Mouse (Mus musculus) duodenum, adult 2 months (tissue): ENCODE results near the gene Vamp2. TPM values are rescaled to one million over a fixed set of nuclear protein-coding genes. Genes with fewer than 3 reads are reported as not detected.

Source experiments
- polyA plus RNA-seq: library from polyadenylated mRNA; depleted of rRNA; stranded (reverse); fragments of >200 nt; gene quantifications from 2 replicates; pipeline ENCODE4 v1.2.3, GENCODE M21; 2012; ENCODE audit warnings: low replicate concordance; rRNA removed

Vamp2 gene
- polyA plus RNA-seq = 84.0 and 93.4 TPM in 2 replicates

GRCm38 (mm10) chr11:69088103-69088855, at the start of gene Vamp2:
TSS of gene Vamp2 (plus strand) at chr11:69088490.

GRCm38 (mm10) chr11:69045531-69046394, 42.5 kb upstream of the Vamp2 start, which contains the start of gene Aurkb:
TSS of gene Aurkb (plus strand) at chr11:69045647.

GRCm38 (mm10) chr11:69059357-69059974, 28.8 kb upstream of the Vamp2 start, which contains the start of gene Borcs6:
TSS of gene Borcs6 (plus strand) at chr11:69059717.

GRCm38 (mm10) chr11:69070590-69071222, 17.6 kb upstream of the Vamp2 start, which contains the start of gene Tmem107:
TSS of gene Tmem107 (plus strand) at chr11:69070806.

GRCm38 (mm10) chr11:69094697-69095429, 6.6 kb downstream of the Vamp2 start, which contains the start of gene Per1:
TSS of gene Per1 (plus strand) at chr11:69095217.

GRCm38 (mm10) chr11:69120221-69121000, 32.1 kb downstream of the Vamp2 start, which contains the start of gene Hes7:
TSS of gene Hes7 (plus strand) at chr11:69120404.

GRCm38 (mm10) chr11:69122336-69122951, 34.2 kb downstream of the Vamp2 start, which contains the start of gene 9130213A22Rik:
TSS of gene 9130213A22Rik (minus strand) at chr11:69122589.

GRCm38 (mm10) chr11:69125852-69125918, 37.4 kb downstream of the Vamp2 start, which contains the start of gene Aloxe3:
TSS of gene Aloxe3 (plus strand) at chr11:69125896.

Other genes starting within 250 kb of the Vamp2 start
- 35.5 and 94.6 TPM in 2 replicates for gene Ndel1, start 216.6 kb upstream of the Vamp2 start, polyA plus RNA-seq
- not detected in 2 replicates for gene Rnf222, start 199.9 kb upstream of the Vamp2 start, polyA plus RNA-seq
- 172 and 364 TPM in 2 replicates for gene Rpl26, start 186.9 kb upstream of the Vamp2 start, polyA plus RNA-seq
- not detected in 2 replicates for gene Odf4, start 161.4 kb upstream of the Vamp2 start, polyA plus RNA-seq
- 16.9 and 18.8 TPM in 2 replicates for gene Arhgef15, start 131.0 kb upstream of the Vamp2 start, polyA plus RNA-seq
- gene Slc25a35, start 120.4 kb upstream of the Vamp2 start, polyA plus RNA-seq = 17.1 and 22.0 TPM in 2 replicates
- 29.7 and 31.1 TPM in 2 replicates for gene Rangrf, start 113.3 kb upstream of the Vamp2 start, polyA plus RNA-seq
- 6.7 and 7.2 TPM in 2 replicates for gene Pfas, start 80.0 kb upstream of the Vamp2 start, polyA plus RNA-seq
- 23.0 and 25.0 TPM in 2 replicates for gene Ctc1, start 72.6 kb upstream of the Vamp2 start, polyA plus RNA-seq
- gene Aurkb, start 42.8 kb upstream of the Vamp2 start, polyA plus RNA-seq = 27.8 and 56.2 TPM in 2 replicates
- 12.4 and 36.7 TPM in 2 replicates for gene Borcs6, start 28.8 kb upstream of the Vamp2 start, polyA plus RNA-seq
- gene Tmem107, start 17.7 kb upstream of the Vamp2 start, polyA plus RNA-seq = 15.0 and 29.3 TPM in 2 replicates
- 12.0 and 17.6 TPM in 2 replicates for gene Per1, start 6.7 kb downstream of the Vamp2 start, polyA plus RNA-seq
- gene Hes7, start 31.9 kb downstream of the Vamp2 start, polyA plus RNA-seq = 1.7 and 2.1 TPM in 2 replicates
- 0.11 and 0.43 TPM in 2 replicates for gene 9130213A22Rik, start 34.1 kb downstream of the Vamp2 start, polyA plus RNA-seq
- 0.20 and 0.79 TPM in 2 replicates for gene Aloxe3, start 37.4 kb downstream of the Vamp2 start, polyA plus RNA-seq
- gene Alox12b, start 68.5 kb downstream of the Vamp2 start, polyA plus RNA-seq = not detected in 2 replicates
- gene Alox8, start 109.4 kb downstream of the Vamp2 start, polyA plus RNA-seq = not detected in 2 replicates
- gene Gucy2e, start 148.5 kb downstream of the Vamp2 start, polyA plus RNA-seq = not detected in 2 replicates
- gene Cntrob, start 235.3 kb downstream of the Vamp2 start, polyA plus RNA-seq = 5.4 and 6.3 TPM in 2 replicates
- gene Trappc1, start 235.5 kb downstream of the Vamp2 start, polyA plus RNA-seq = 17.3 and 18.7 TPM in 2 replicates
- 0.50 and 0.82 TPM in 2 replicates for gene Kcnab3, start 237.8 kb downstream of the Vamp2 start, polyA plus RNA-seq